Mouse (Mus musculus) activated CD4-positive, CD25-positive, alpha-beta regulatory T cell, adult 4 months (primary cell): ENCODE results near the gene Exosc7. TPM values are rescaled to one million over a fixed set of nuclear protein-coding genes. Genes with fewer than 3 reads are reported as not detected.

Source experiments
- ATAC-seq: one replicate; pipeline ENCODE4 v1.8.0; 2017
- polyA plus RNA-seq, 2 experiments: library from polyadenylated mRNA; unstranded; fragments of 100-300 nt; shearing (Covaris generic); gene quantifications; one replicate each; pipeline ENCODE4 v1.2.1; 2017

Gene Exosc7
- polyA plus RNA-seq, result 10 to 100 TPM; 85.5 to 95.0 TPM

GRCm38 (mm10) chr9:123112805-123113521, at the start of gene Exosc7, which contains the start of gene Zdhhc3:
Gene Exosc7 (plus strand): TSS chr9:123113215.
Gene Zdhhc3 (minus strand): TSS chr9:123113205.
- ATAC-seq, result peak; percentile 83

DNA sequence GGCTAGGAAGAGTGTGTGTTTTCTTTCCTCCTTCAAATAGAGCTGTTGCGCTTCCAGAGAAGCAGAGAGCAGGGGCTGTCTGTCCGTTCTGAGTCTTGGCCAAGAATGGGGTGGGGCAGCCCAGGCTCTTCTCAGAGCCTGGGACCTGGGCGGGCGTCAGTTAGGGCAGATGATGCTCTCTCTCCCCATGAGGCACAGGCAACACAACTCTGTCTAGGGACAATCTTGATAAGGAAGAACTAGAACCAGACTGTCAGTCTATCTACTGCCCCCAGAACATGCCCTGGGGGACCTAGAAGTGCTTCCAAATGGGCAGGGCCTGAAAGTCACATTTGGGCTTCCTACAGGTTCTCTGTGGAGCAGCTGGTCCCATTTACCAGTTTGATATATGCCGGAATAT, 33.9 kb upstream of the Exosc7 start:
- ATAC-seq, result no peak

GRCm38 (mm10) chr9:123080355-123080754, 32.7 kb upstream of the Exosc7 start:
- no peak for ATAC-seq

- ATAC-seq, result no peak
These were observed 32.2 kb upstream of the Exosc7 start for GRCm38 (mm10) chr9:123080796-123081195.

- no peak for ATAC-seq
These were observed 27.6 kb upstream of the Exosc7 start for GRCm38 (mm10) chr9:123085373-123085772.

- ATAC-seq, result no peak
These were observed 25.5 kb upstream of the Exosc7 start for GRCm38 (mm10) chr9:123087558-123087957.

DNA sequence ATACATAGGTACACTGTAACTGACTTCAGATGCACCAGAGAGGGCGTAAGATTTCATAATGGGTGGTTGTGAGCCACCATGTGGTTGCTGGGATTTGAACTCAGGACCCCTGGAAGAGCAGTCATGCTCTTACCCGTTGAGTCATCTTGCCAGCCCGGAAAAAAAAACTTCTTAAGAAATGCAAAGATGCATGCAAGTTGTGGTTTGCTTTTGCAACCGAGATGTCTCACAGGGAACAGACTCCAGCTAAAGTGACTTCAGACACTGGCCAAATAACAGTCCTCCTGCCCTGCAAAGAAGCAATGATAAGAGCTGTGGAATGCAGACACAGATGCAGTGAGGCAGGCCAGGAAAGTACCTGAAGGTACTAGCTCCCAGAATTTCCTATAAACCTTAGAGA, 22.2 kb upstream of the Exosc7 start:
- ATAC-seq, result no peak

DNA sequence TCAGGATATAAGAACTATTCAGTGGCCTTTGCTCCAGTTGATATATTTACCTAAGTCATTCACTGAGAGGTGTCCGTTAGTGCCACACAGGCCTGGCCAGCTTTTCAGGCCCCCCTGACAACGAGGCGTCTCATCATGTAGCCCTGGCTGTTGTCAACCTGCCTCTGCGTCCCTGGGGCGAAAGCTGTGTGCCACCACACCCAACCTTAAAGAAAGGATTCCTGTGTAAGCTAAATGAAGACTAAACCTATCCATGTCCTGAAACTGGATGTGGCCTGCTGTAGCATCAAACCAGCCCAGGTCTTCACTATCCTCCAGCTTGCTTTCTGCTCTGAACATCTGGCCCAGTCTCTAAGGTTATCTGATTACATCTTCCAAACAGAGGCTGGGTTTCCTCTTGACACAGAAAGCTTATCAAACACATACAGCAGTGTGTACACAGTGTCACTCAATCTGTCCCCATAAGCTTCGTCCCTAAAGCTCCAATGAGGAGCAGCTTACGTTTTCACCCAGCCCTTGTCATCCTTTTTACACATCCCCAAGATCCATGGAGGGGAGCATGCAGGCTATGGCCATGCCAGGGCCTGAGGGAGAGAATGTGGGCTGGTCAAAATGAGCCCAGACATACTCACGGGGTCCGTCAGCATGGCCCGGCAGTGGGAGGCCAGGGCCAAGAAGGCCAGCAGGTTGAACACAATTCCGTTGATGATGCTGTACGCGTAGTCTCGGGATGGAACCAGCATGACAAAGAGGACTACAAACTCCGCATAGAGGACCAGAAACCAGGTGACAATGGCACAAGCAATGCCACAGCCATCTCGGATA, 13.2 kb upstream of the Exosc7 start:
- ATAC-seq, result no peak

- no peak for ATAC-seq
These were observed 9.6 kb upstream of the Exosc7 start for GRCm38 (mm10) chr9:123103425-123103824.

GRCm38 (mm10) chr9:123104362-123104761, 8.7 kb upstream of the Exosc7 start:
- no peak for ATAC-seq

GRCm38 (mm10) chr9:123107186-123107585, 5.8 kb upstream of the Exosc7 start:
- ATAC-seq, result peak; percentile 99

- ATAC-seq, result no peak
These were observed 3.8 kb upstream of the Exosc7 start for GRCm38 (mm10) chr9:123109188-123109587.

GRCm38 (mm10) chr9:123111751-123112221, 1.2 kb upstream of the Exosc7 start:
- ATAC-seq, result no peak

- no peak for ATAC-seq
These were observed 916 bp downstream of the Exosc7 start for GRCm38 (mm10) chr9:123113931-123114330.

DNA sequence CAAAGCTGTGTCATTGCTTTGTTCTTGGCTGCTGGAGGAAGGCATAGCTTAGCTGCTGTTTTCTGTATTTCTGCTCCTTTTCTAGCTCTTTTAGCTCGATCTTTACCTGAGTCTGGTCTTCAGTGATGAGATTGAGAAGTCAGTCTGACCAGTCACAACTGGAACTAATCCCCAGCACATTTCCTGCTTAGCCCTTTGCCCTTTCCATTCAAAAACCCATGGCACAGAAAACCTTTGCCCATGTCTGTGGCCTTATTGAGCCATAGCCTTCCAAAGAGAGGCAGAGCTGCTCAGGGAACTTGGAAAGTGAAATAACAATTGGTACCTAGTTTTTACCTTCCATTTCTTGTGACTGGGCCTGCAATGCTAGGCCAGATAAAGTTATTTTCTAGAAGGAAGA, 2.6 kb downstream of the Exosc7 start:
- no peak for ATAC-seq

DNA sequence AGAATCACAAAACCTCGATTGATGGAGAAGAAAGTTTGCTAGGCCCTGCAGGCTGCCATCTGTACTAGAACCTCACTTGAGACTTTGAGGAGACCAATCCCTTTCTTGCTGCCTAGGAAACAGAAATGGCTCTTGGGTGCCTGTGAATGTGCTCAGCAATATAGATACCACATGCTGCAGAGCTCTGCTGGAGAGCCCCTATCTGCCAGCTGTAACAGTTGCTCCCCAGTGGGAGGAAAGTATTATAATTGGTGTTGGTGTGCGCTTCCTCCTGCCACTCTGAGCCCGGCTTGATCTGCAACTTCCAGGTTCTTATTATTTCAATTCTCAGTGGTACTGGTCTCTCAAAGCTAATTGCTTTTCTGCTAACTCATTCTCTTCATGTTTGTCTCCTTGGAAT, 10.0 kb downstream of the Exosc7 start:
- ATAC-seq, result no peak

GRCm38 (mm10) chr9:123123571-123124412, 10.8 kb downstream of the Exosc7 start:
- peak; percentile 43 for ATAC-seq

DNA sequence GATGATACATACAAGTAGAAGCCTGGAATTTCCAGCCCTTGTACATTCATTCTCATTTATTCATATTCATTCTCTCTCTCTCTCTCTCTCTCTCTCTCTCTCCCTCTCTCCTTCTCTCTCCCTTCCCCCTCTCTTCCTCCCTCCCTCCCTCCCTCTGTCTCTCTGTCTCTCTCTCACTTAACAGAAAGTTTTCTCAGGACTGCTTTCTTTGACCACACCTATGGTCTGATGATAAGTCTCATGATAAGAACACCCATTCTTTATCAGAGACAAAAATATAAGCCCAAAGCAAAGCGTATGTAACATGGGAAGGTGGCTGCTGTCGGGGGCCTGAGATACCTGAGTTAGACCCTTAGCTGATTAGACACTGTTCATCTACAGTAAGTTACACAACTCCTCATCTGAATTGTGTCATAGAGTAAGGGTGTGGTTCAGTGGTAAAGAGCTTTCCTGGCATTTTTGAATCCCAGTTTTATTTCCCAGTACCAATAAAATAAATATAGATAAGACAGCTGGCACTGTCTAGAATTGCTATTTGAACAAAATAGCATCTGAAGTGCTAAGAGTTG, 11.5 kb downstream of the Exosc7 start:
- no peak for ATAC-seq

DNA sequence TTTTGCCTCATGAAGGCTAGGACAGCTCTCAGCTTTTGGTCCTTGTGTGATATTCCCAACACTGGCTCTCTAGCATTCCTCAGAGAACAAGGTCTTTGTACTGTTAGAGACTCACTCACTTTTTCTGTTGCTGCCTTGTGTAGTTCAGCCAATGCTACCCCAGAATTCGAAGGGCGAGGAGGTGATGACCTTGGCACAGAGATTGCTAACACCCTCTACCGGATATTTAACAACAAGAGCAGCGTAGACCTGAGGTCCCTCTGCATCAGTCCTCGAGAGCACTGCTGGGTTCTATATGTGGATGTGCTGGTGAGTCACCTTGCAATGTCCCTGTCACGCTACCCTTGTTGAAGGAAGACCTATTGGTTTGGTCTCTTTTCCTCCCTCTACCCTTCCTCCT, 14.6 kb downstream of the Exosc7 start:
- no peak for ATAC-seq

DNA sequence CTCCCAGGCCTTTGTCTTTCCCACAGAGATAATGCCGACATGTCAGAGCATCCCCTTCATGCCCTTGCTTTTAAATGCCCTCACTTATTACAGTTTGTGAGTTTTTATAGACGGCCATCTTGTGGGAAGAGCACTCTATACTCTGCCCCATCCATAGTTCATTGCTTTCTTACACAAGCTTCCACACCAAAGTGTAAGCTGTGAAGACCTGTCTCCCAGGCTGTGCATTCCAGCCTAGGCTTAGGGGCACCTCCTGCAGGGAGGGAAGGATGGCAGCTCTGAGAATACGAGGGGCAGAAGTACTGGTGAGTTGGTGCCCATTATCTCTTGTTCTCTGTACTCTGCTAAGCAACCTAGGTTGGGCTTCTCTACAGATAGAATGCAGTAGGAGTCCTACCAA, 20.0 kb downstream of the Exosc7 start:
- no peak for ATAC-seq

- ATAC-seq, result no peak
These were observed 24.1 kb downstream of the Exosc7 start for GRCm38 (mm10) chr9:123136953-123137682.
